Mouse (Mus musculus) cerebellum, adult 9-11 months (tissue): Measurements from ENCODE around the gene Nsrp1.
"Not testable (repeated sequence)": the region's sequence is repeated elsewhere in the genome, so short reads cannot be mapped to it uniquely, and the experiment has no call there.

Experiments
- DNase-seq: peaks from one replicate; pipeline ENCODE4 v3.0.0; 2022

Nsrp1 gene

GRCm38 (mm10) chr11:77078273-77079134 is at the start of gene Nsrp1:
Gene Nsrp1 (minus strand): TSS chr11:77078435.
- DNase-seq = peak; percentile 92

- DNase-seq = no peak
Observed at GRCm38 (mm10) chr11:77111141-77111540, 32.9 kb upstream of the Nsrp1 start.

GRCm38 (mm10) chr11:77108442-77108841 is 30.2 kb upstream of the Nsrp1 start:
- no peak for DNase-seq

- DNase-seq = not testable (repeated sequence)
Observed at GRCm38 (mm10) chr11:77107872-77108271, 29.6 kb upstream of the Nsrp1 start.

GRCm38 (mm10) chr11:77106961-77107360 is 28.7 kb upstream of the Nsrp1 start:
- no peak for DNase-seq

GRCm38 (mm10) chr11:77100137-77100937 is 22.1 kb upstream of the Nsrp1 start:
- DNase-seq = peak; percentile 67

GRCm38 (mm10) chr11:77098332-77098972 is 20.2 kb upstream of the Nsrp1 start:
- DNase-seq = no peak

- DNase-seq = no peak
Observed at GRCm38 (mm10) chr11:77096991-77097390, 18.8 kb upstream of the Nsrp1 start.

GRCm38 (mm10) chr11:77096581-77096980 is 18.3 kb upstream of the Nsrp1 start:
- no peak for DNase-seq

GRCm38 (mm10) chr11:77095206-77095605 is 17.0 kb upstream of the Nsrp1 start:
- DNase-seq = no peak

GRCm38 (mm10) chr11:77094136-77094535 is 15.9 kb upstream of the Nsrp1 start:
- DNase-seq = no peak

- DNase-seq = no peak
Observed at GRCm38 (mm10) chr11:77093208-77093607, 15.0 kb upstream of the Nsrp1 start.

GRCm38 (mm10) chr11:77089162-77089561 is 10.9 kb upstream of the Nsrp1 start:
- no peak for DNase-seq

- no peak for DNase-seq
Observed at GRCm38 (mm10) chr11:77087004-77087403, 8.8 kb upstream of the Nsrp1 start.

GRCm38 (mm10) chr11:77084001-77084682 is 5.9 kb upstream of the Nsrp1 start:
- DNase-seq = no peak

GRCm38 (mm10) chr11:77079361-77079760 is 1.1 kb upstream of the Nsrp1 start:
- DNase-seq = no peak

- peak; percentile 41 for DNase-seq
Observed at GRCm38 (mm10) chr11:77077792-77078191, 443 bp downstream of the Nsrp1 start.

- not testable (repeated sequence) for DNase-seq
Observed at GRCm38 (mm10) chr11:77077331-77077730, 904 bp downstream of the Nsrp1 start.

- DNase-seq = no peak
Observed at GRCm38 (mm10) chr11:77070721-77071120, 7.5 kb downstream of the Nsrp1 start.

- DNase-seq = no peak
Observed at GRCm38 (mm10) chr11:77068825-77069224, 9.4 kb downstream of the Nsrp1 start.

- DNase-seq = no peak
Observed at GRCm38 (mm10) chr11:77063406-77063805, 14.8 kb downstream of the Nsrp1 start.

- DNase-seq = no peak
Observed at GRCm38 (mm10) chr11:77061951-77062350, 16.3 kb downstream of the Nsrp1 start.

GRCm38 (mm10) chr11:77042816-77043215 is 35.4 kb downstream of the Nsrp1 start:
- DNase-seq = no peak
